Mouse (Mus musculus) A20 (cell line): ENCODE measurements around the gene Iqcf4.
A peak's percentile ranks its signal among the peaks of the same experiment; 100 is the strongest.
"Not testable (repeated sequence)": the region's sequence is repeated elsewhere in the genome, so short reads cannot be mapped to it uniquely, and the experiment has no call there.

ENCODE experiments used
- DNase-seq: peaks from one replicate; pipeline ENCODE4 v3.0.0-alpha.2; 2011; ENCODE audit warnings: low read depth, low spot score

Gene Iqcf4

GRCm38 (mm10) chr9:106570896-106571295 lies at the start of gene Iqcf4:
TSS of gene Iqcf4 (minus strand) at chr9:106570996.
- no peak for DNase-seq

GRCm38 (mm10) chr9:106617496-106617895 lies 46.7 kb upstream of the Iqcf4 start:
- DNase-seq, result no peak

GRCm38 (mm10) chr9:106616306-106616705 lies 45.5 kb upstream of the Iqcf4 start:
- DNase-seq, result no peak

DNA sequence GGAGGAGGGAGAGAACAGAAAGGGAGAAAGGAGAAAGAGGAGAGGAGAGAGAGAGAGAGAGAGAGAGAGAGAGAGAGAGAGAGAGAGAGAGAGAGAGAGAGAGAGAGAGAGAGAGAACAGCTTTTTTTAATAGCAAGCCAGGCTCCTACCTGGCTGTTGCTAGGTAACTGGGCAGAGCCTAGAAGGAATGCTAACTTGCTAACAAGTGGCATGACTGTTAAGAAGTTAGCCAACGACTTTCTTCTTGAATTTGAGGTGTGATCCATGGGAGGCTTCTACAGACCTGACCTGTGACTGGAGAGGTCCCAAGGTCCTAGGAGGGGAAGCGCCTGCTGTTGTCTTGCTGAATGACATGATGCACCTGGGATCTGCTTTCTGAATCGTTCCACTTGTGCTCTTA lies 43.8 kb upstream of the Iqcf4 start:
- DNase-seq, result no peak

- DNase-seq, result no peak
Observed at GRCm38 (mm10) chr9:106613951-106614350, 43.2 kb upstream of the Iqcf4 start.

DNA sequence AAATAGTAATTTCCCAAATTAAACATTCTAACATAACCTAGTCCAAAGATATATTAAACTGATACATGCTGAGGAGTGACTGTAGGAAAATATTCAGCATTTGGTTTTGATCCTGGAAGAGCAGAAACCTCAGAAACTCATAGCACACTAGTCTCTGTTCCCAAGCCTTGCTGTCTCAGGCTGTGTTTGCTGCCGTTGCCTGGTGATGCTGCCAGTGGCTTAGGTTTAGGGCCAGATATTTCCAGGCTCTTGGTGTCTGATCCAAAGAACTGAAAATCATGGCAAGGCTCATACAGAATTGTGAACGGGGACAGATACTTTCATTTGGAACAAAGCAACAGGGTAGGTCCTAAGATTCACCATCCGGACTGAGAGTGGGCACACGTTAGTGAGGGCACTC lies 39.9 kb upstream of the Iqcf4 start:
- DNase-seq, result no peak

DNA sequence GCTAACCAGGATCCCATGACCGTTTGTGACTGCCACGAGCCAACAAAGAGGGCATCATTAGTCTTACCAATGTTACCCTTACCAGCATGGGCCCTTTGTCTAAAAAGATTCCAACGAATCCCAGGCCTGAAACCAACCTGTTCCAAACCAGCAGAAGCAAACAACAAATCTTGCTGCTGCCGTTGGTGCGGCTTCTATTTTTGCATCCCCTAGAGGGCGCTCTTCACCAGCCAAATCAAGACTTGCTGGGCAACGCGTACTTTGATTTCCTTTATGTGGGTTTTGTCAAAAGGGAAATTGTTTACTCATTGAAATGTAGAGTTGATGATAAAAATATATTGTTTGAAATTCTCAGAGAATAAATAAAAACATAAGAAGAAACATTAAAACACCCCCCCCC lies 29.8 kb upstream of the Iqcf4 start:
- DNase-seq, result peak; percentile 69

- no peak for DNase-seq
Observed at GRCm38 (mm10) chr9:106598466-106598865, 27.7 kb upstream of the Iqcf4 start.

DNA sequence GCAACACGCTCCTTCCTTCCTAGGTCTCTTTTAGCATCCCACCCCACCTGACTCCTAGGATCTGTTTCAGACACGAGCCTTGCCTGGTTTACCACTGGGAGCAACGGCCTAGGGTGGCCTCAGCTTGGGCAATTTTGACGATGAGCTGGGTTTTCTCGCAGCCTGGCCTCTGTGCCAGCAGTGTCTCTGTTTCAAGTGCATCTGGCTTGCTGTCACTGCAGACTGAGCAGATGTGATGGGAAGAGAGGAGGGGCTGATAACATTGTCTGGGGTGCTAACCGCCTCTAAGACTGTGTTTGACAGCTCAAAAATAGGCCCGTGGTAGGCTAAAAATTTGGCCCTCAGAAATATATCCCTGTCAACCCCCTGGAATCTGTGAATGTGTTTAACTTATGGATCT lies 25.0 kb upstream of the Iqcf4 start:
- no peak for DNase-seq

GRCm38 (mm10) chr9:106595402-106595801 lies 24.6 kb upstream of the Iqcf4 start:
- not testable (repeated sequence) for DNase-seq

GRCm38 (mm10) chr9:106592158-106592557 lies 21.4 kb upstream of the Iqcf4 start:
- DNase-seq, result no peak

GRCm38 (mm10) chr9:106582552-106582951 lies 11.8 kb upstream of the Iqcf4 start:
- DNase-seq, result no peak

DNA sequence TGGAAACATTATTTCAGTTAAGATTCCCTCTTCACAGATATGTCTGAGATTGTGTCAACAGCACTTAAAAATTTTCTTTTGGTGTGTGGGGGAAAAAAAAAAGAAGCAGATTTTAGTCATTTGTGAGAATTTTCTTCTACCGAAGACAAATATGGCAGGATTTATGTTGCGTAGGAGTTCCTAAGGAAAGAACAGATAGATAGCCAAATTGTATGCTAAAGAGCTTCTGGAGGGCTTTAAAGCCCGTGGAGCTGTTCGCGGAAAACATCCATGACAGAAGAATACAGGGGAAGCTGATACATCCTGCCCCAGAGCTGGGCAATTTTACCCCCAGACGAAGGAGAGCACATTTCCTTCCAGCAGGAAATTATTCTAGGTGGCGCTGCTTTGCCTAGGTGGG lies 9.2 kb upstream of the Iqcf4 start:
- no peak for DNase-seq

DNA sequence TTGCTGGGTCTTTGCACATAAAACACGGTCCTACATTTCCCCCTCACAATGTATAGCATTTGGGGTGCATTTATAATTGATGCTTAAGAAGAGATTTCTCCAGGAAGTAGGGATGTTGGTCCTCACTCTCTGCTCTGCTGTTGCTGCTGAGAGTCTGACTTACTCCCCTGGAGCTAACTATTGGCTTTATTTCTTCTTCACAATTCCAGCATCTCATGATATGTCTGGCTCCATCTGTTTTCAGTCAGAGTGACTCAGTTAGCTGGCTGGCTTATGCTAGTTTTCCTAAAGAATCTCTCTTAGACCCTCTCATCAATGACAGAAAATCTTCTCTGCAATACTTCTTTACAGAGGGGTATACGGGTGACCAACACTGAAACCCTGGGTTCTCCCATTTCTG lies 5.3 kb upstream of the Iqcf4 start:
- DNase-seq, result no peak

- no peak for DNase-seq
Observed at GRCm38 (mm10) chr9:106573366-106573765, 2.6 kb upstream of the Iqcf4 start.

GRCm38 (mm10) chr9:106572186-106572585 lies 1.4 kb upstream of the Iqcf4 start:
- DNase-seq, result no peak

GRCm38 (mm10) chr9:106566437-106566836 lies 4.4 kb downstream of the Iqcf4 start:
- DNase-seq, result no peak

DNA sequence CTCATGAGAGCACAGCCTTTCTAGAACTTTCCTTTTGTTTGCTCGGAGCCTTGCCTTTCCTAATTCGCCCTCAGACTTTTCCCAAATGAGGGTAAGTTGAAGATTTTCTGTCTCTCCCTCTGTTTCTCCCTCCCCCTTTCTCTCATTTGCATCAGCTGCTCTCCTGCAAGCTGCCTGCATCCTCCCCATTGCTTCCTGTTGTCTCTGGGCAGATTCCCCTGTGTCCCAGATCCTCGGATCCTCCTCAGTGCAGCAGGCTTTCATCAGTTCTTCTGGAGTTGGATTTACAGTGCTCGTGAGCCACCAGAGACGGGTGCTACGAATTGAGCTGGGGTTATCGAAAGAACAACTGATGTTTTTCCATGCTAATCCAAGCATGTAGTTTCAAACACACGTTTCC lies 6.8 kb downstream of the Iqcf4 start:
- DNase-seq, result no peak

DNA sequence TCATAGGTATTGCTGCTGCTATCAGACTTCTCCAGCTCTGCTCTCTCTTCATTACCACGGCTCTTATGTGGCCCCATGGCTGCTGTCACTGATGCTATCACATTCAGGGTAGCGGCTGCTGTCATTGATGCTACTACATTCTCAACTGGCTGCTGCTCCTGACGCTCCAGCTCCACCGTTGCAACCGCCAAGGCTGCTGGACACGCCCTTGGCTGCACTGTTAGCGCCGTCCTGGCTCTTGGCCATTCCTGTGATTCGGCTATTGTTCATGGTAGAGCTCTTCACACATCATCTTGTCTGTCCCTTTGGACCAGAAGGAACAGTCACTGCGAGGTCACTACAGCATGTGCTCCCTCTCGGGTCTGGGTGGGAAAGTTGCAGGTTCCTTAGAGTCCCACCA lies 8.5 kb downstream of the Iqcf4 start:
- DNase-seq, result no peak

GRCm38 (mm10) chr9:106561531-106561930 lies 9.3 kb downstream of the Iqcf4 start, which contains the start of gene Iqcf3:
TSS of gene Iqcf3 (minus strand) at chr9:106561631.
- DNase-seq, result no peak

- no peak for DNase-seq
Observed at GRCm38 (mm10) chr9:106534975-106535374, 35.8 kb downstream of the Iqcf4 start.

DNA sequence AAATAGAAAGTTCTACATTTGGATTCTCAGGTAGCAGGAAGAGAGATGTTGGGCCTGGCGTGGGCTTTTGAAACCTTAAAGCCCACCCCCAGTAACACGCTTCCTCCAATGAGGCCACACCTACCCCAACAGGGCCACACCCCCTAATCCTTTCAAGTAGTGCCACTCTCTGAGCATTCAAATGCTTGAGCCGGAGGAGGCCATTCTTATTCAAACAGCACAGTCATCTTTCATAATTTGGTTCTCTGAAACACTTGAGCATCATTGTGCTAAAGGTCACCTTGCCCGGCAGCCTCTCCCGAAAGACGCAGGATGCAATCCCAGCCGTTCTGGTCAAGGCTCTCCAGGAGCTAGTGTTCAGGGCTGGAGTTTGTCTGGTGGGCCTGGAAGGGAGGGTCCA lies 36.5 kb downstream of the Iqcf4 start:
- no peak for DNase-seq

GRCm38 (mm10) chr9:106531833-106532232 lies 39.0 kb downstream of the Iqcf4 start:
- DNase-seq, result peak; percentile 64

GRCm38 (mm10) chr9:106519909-106520308 lies 50.9 kb downstream of the Iqcf4 start:
- DNase-seq, result no peak

- no peak for DNase-seq
Observed at GRCm38 (mm10) chr9:106519433-106519832, 51.4 kb downstream of the Iqcf4 start.
